Mouse (Mus musculus) liver, adult (tissue): ENCODE measurements around the gene Ntm.

ENCODE experiments used
- GATA4 ChIP-seq: IDR thresholded peaks from 2 replicates; pipeline ENCODE4 v1.6.1; 2014; ENCODE audit warnings: mild to moderate bottlenecking, low read length; ENCODE audit not compliant: insufficient replicate concordance

Ntm gene

GRCm38 (mm10) chr9:29288003-29288704, 674.8 kb downstream of the Ntm start:
- no peak for TF ChIP-seq GATA4

GRCm38 (mm10) chr9:29285144-29285543, 677.8 kb downstream of the Ntm start:
- no peak for TF ChIP-seq GATA4

- TF ChIP-seq GATA4, result no peak
Measured at GRCm38 (mm10) chr9:29272861-29273260, 690.1 kb downstream of the Ntm start.

- no peak for TF ChIP-seq GATA4
Measured at GRCm38 (mm10) chr9:29269988-29270387, 693.0 kb downstream of the Ntm start.

GRCm38 (mm10) chr9:29269277-29269646, 693.7 kb downstream of the Ntm start:
- TF ChIP-seq GATA4, result no peak

- TF ChIP-seq GATA4, result no peak
Measured at GRCm38 (mm10) chr9:29268583-29269276, 694.2 kb downstream of the Ntm start.

- TF ChIP-seq GATA4, result no peak
Measured at GRCm38 (mm10) chr9:29267663-29268062, 695.3 kb downstream of the Ntm start.

- TF ChIP-seq GATA4, result no peak
Measured at GRCm38 (mm10) chr9:29265177-29265576, 697.8 kb downstream of the Ntm start.

- no peak for TF ChIP-seq GATA4
Measured at GRCm38 (mm10) chr9:29262836-29263235, 700.1 kb downstream of the Ntm start.

GRCm38 (mm10) chr9:29252866-29253265, 710.1 kb downstream of the Ntm start:
- TF ChIP-seq GATA4, result no peak

- TF ChIP-seq GATA4, result no peak
Measured at GRCm38 (mm10) chr9:29250813-29251212, 712.1 kb downstream of the Ntm start.

- no peak for TF ChIP-seq GATA4
Measured at GRCm38 (mm10) chr9:29247812-29248211, 715.1 kb downstream of the Ntm start.

- no peak for TF ChIP-seq GATA4
Measured at GRCm38 (mm10) chr9:29244006-29244405, 718.9 kb downstream of the Ntm start.

- no peak for TF ChIP-seq GATA4
Measured at GRCm38 (mm10) chr9:29242497-29243422, 720.2 kb downstream of the Ntm start.

- TF ChIP-seq GATA4, result no peak
Measured at GRCm38 (mm10) chr9:29240797-29241196, 722.1 kb downstream of the Ntm start.

- no peak for TF ChIP-seq GATA4
Measured at GRCm38 (mm10) chr9:29238973-29239372, 724.0 kb downstream of the Ntm start.
